Mouse (Mus musculus) Patski (cell line): Measurements from ENCODE around the gene Il16. TPM values are rescaled to one million over a fixed set of nuclear protein-coding genes. Genes with fewer than 3 reads are reported as not detected.

Experiments used
- ATAC-seq: fragments of 100-300 bp; one replicate; pipeline ENCODE4 v1.8.0; 2021
- CTCF ChIA-PET: fragments of 350-600 bp; sonication (Branson Sonifier 250); formaldehyde crosslinking; loops from one replicate; lab custom pipeline; 2022; ENCODE audit warnings: inconsistent platforms; lab: Charles Lee
- POLR2A ChIA-PET: fragments of 350-600 bp; sonication (Branson Sonifier 250); formaldehyde crosslinking; loops from one replicate; lab custom pipeline; 2022; ENCODE audit warnings: antibody characterized with exemption, inconsistent platforms; lab: Charles Lee
- DNase-seq: peaks from one replicate; pipeline ENCODE4 v3.0.0-alpha.2; 2011; ENCODE audit warnings: low read depth, low spot score
- H3K27me3 ChIP-seq: fragments of 371-371 bp; one replicate; pipeline ENCODE4 v1.5.1; 2021
- CTCF ChIP-seq: fragments of 100-300 bp; IDR thresholded peaks from one replicate; pipeline ENCODE4 v1.5.1; 2021
- in situ Hi-C: fragments of 300-500 bp; cut with MboI; formaldehyde crosslinking; loops from 3 replicates; pipeline ENCODE4 v1.11.1; 2018; ENCODE audit warnings: low pct_unique_long_range_greater_than_20kb, mixed read lengths
- polyA plus RNA-seq: library from polyadenylated mRNA; unstranded; gene quantifications from one replicate; pipeline ENCODE4 v1.2.3, GENCODE M21; 2021

The Il16 gene
- polyA plus RNA-seq: 0.05 TPM

DNA sequence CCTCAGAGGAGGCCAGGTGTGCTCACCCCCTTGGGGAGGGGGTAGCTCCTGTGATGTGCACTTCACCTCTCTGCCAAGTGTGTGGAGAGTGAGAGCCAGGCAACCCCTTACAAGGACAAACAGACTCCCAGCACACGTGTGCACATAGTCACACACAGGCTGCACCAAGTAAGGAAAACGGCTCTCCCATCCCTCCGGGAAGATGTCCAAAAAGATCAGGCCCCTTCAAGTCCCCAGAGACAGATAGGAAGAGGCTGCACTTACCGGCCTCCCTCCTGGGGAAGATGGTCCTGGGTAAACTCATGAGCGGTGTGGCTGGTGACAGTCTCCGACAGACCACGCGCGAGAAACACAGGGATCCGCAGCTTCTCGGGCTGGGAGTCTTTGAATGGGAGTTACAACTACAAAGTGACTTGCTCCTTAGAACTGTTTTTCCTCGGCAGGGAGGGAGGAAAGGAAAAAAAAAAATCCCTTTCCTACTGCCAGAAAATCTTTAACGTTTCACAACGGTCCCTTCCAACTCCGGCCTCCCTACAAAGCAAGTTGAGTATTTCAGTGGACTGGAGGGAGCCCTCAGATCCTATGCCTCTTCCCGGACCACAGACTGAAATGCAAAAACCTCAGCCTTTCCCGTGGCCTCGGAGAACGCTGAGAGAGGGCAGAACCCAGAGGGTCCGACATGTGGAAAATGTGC lies at the start of gene Il16:
Gene Il16 (minus strand): TSS at position 314 of the 694 bp plus-strand sequence.
- no peak for ATAC-seq
- POLR2A ChIA-PET: interaction anchor here (0.7 kb wide), 3 partner anchors 21 to 113 kb away, joined by 3 to 5 read pairs (median 4); no protein-coding TSS in a partner anchor
- in situ Hi-C loops: no loop called here
- CTCF ChIA-PET: no interaction called here
- H3K27me3 ChIP-seq: peaks cover 17% of the 10 kb centered on the region
- no peak for TF ChIP-seq CTCF
- DNase-seq: no peak

- ATAC-seq (no peak), DNase-seq (no peak)
- POLR2A ChIA-PET: no interaction called here
- in situ Hi-C loops: no loop called here
- CTCF ChIA-PET: no interaction called here
- H3K27me3 ChIP-seq: peaks cover 2% of the 10 kb centered on the region
- no peak for TF ChIP-seq CTCF
Observed at GRCm38 (mm10) chr7:83794705-83795104, 49.2 kb upstream of the Il16 start, which contains the start of gene Cfap161. Gene Cfap161 (minus strand): TSS chr7:83794880.

DNA sequence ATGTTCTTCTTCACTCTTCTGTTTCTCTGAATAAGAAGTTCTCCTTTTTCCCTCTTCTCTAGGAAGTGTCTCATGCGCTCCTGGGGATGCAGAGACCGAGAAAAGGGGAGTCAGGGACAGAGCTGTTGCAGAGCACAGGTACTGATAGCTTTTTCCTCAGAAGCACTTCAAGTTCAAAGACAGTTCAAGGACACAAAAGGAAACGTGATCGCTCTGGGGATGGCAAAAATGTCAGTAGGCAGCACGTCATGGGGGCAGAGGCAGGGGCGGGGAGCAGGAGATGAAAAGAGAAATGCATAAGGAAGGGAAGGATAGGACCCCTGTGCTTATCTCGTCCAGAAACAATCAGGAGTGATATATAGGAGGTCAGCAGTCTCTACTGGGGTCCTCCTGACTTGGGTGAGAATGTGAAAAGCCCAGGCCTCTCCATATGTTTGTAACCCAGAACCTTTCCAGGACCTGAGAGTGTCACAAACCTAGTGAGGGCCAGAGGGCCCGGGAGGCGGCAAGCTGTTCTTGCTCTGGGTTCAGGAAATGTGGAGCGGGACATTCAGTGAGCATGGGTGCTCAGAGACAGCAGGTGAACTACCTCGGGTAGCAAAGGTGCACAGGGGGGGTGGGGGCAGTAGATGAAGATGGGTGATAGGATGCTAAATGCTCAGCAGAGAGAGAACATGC lies 48.6 kb upstream of the Il16 start:
- TF ChIP-seq CTCF: no peak
- in situ Hi-C loops: no loop called here
- H3K27me3 ChIP-seq: peaks cover 2% of the 10 kb centered on the region
- ChIA-PET POLR2A (no interaction called here), CTCF (no interaction called here)
- ATAC-seq: no peak
- no peak for DNase-seq

- in situ Hi-C loops: no loop called here
- ChIA-PET POLR2A (interaction anchor here (1.1 kb wide), 1 partner anchor 11 kb away, joined by 4 read pairs; no protein-coding TSS in a partner anchor), CTCF (interaction anchor here (0.9 kb wide), 1 partner anchor 112 kb away, joined by 3 read pairs; no protein-coding TSS in a partner anchor)
- no peak for TF ChIP-seq CTCF
- H3K27me3 ChIP-seq: peaks cover 24% of the 10 kb centered on the region
- ATAC-seq (no peak), DNase-seq (no peak)
Observed at GRCm38 (mm10) chr7:83780881-83781280, 35.4 kb upstream of the Il16 start.

DNA sequence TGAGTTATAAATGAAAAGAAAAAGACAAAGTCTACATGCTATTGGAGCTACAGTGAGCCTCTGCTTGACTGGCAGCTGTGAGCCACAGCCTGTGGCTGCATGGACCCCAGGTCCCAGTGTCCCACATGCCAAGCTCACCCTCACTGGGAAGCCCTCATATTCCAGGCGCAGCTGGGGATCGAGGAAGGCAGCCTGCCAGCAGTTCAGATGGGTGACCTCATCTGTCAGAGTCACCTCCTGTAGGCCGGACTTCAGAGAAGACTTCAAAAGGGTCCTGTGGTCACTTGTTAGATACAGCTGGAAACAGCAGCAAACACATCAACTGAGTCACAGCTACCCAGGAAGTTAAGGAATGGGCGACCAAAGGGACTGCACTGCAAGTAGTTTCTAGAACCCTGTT lies 34.5 kb upstream of the Il16 start:
- in situ Hi-C loops: no loop called here
- no peak for ATAC-seq
- ChIA-PET POLR2A (no interaction called here), CTCF (interaction anchor here (0.9 kb wide), 1 partner anchor 111 kb away, joined by 3 read pairs; no protein-coding TSS in a partner anchor)
- peaks cover 31% of the 10 kb centered on the region for H3K27me3 ChIP-seq
- DNase-seq: no peak
- TF ChIP-seq CTCF: no peak

GRCm38 (mm10) chr7:83779028-83779427 lies 33.5 kb upstream of the Il16 start:
- in situ Hi-C loops: loop anchor here (10.0 kb wide), 1 partner anchor 214 kb away; no protein-coding TSS in a partner anchor

GRCm38 (mm10) chr7:83778516-83778915 lies 33.0 kb upstream of the Il16 start:
- POLR2A ChIA-PET: interaction anchor here (1.6 kb wide), 1 partner anchor 47 kb away, joined by 3 read pairs; no protein-coding TSS in a partner anchor
- no peak for DNase-seq

More at GRCm38 (mm10) chr7:83779028-83779427, 33.5 kb upstream of the Il16 start:
- ChIA-PET CTCF (interaction anchor here (1.4 to 1.9 kb wide), 2 partner anchors 15 to 24 kb away, joined by 4 to 9 read pairs; no protein-coding TSS in a partner anchor), POLR2A (interaction anchor here (1.6 kb wide), 1 partner anchor 48 kb away, joined by 3 read pairs; no protein-coding TSS in a partner anchor)
- no peak for ATAC-seq
- no peak for DNase-seq
- H3K27me3 ChIP-seq: peaks cover 31% of the 10 kb centered on the region
- TF ChIP-seq CTCF: no peak

DNA sequence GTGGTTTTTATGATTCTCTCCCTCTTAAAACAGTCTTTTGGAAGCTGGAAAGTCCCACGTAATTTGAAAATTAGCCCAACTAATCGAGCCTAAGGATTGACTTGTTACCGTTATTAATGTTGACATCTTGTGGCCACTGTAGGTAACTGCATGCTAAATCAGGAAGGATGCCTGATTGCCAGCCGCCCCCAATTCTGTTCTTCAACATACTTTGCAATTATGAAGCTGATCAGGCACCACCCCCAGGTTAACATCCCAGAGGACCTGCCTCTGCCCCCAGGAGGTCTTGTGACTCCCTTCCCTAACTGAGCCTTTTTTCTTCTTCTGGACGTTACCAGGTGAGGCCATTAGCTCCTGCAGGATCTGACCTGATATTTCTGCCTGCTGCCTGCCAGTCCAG lies 29.2 kb upstream of the Il16 start:
- ChIA-PET POLR2A (no interaction called here), CTCF (interaction anchor here (0.9 to 3.2 kb wide), 5 partner anchors 11 to 106 kb away, joined by 3 to 9 read pairs (median 4); no protein-coding TSS in a partner anchor)
- peaks cover 35% of the 10 kb centered on the region for H3K27me3 ChIP-seq
- TF ChIP-seq CTCF: peak; percentile 57
- ATAC-seq (no peak), DNase-seq (no peak)
- in situ Hi-C loops: loop anchor here (5.0 to 10.0 kb wide), 2 partner anchors 107 to 210 kb away; no protein-coding TSS in a partner anchor

More at GRCm38 (mm10) chr7:83778516-83778915, 33.0 kb upstream of the Il16 start:
- ATAC-seq: no peak
- CTCF ChIA-PET: interaction anchor here (1.4 to 1.9 kb wide), 2 partner anchors 15 to 25 kb away, joined by 4 to 9 read pairs; no protein-coding TSS in a partner anchor
- H3K27me3 ChIP-seq: peaks cover 31% of the 10 kb centered on the region
- no peak for TF ChIP-seq CTCF
- in situ Hi-C loops: loop anchor here (10.0 kb wide), 1 partner anchor 214 kb away; no protein-coding TSS in a partner anchor

GRCm38 (mm10) chr7:83763674-83764073 lies 18.1 kb upstream of the Il16 start:
- H3K27me3 ChIP-seq: peaks cover 23% of the 10 kb centered on the region
- no peak for DNase-seq
- ChIA-PET CTCF (interaction anchor here (0.9 to 1.8 kb wide), 6 partner anchors 9 to 196 kb away, joined by 3 to 8 read pairs (median 3); no protein-coding TSS in a partner anchor), POLR2A (no interaction called here)
- ATAC-seq: no peak
- in situ Hi-C loops: no loop called here
- TF ChIP-seq CTCF: no peak

GRCm38 (mm10) chr7:83762336-83762735 lies 16.8 kb upstream of the Il16 start:
- DNase-seq (no peak), ATAC-seq (no peak)
- CTCF ChIA-PET: no interaction called here
- POLR2A ChIA-PET: interaction anchor here (0.6 kb wide), 1 partner anchor 38 kb away, joined by 4 read pairs; no protein-coding TSS in a partner anchor
- H3K27me3 ChIP-seq: peaks cover 29% of the 10 kb centered on the region
- in situ Hi-C loops: no loop called here
- TF ChIP-seq CTCF: no peak
